Mouse (Mus musculus) c-Kit-positive CD71-positive TER-119-negative erythroid progenitor cells, embryonic 14.5 days (primary cell): ENCODE data around the gene Cox10.

Source experiments
- DNase-seq: peaks from one replicate; pipeline ENCODE4 v3.0.0-alpha.2; 2013; ENCODE audit warnings: low read depth

Cox10 gene

GRCm38 (mm10) chr11:63952743-63953191 is 126.5 kb downstream of the Cox10 start:
- no peak for DNase-seq

- DNase-seq: peak; percentile 66
Observed at GRCm38 (mm10) chr11:63951831-63952631, 127.2 kb downstream of the Cox10 start.

GRCm38 (mm10) chr11:63948371-63948770 is 130.9 kb downstream of the Cox10 start:
- DNase-seq: no peak

GRCm38 (mm10) chr11:63947024-63947423 is 132.2 kb downstream of the Cox10 start:
- no peak for DNase-seq

GRCm38 (mm10) chr11:63943947-63944346 is 135.3 kb downstream of the Cox10 start:
- no peak for DNase-seq

GRCm38 (mm10) chr11:63943268-63943890 is 135.9 kb downstream of the Cox10 start:
- DNase-seq: no peak

GRCm38 (mm10) chr11:63942177-63942576 is 137.1 kb downstream of the Cox10 start:
- DNase-seq: no peak

GRCm38 (mm10) chr11:63936641-63937040 is 142.6 kb downstream of the Cox10 start:
- no peak for DNase-seq

- DNase-seq: no peak
Observed at GRCm38 (mm10) chr11:63926901-63927300, 152.4 kb downstream of the Cox10 start.

- no peak for DNase-seq
Observed at GRCm38 (mm10) chr11:63925161-63925582, 154.1 kb downstream of the Cox10 start.

GRCm38 (mm10) chr11:63924286-63924930 is 154.9 kb downstream of the Cox10 start:
- DNase-seq: no peak

GRCm38 (mm10) chr11:63923386-63923785 is 155.9 kb downstream of the Cox10 start:
- DNase-seq: no peak

GRCm38 (mm10) chr11:63922091-63922621 is 157.1 kb downstream of the Cox10 start, which contains the start of gene Hs3st3b1:
Hs3st3b1 (minus strand) TSS chr11:63922290.
- DNase-seq: peak; percentile 74

GRCm38 (mm10) chr11:63921044-63921951 is 158.0 kb downstream of the Cox10 start:
- DNase-seq: no peak

GRCm38 (mm10) chr11:63920531-63920930 is 158.7 kb downstream of the Cox10 start:
- DNase-seq: no peak

GRCm38 (mm10) chr11:63919211-63920098 is 159.8 kb downstream of the Cox10 start:
- DNase-seq: no peak

GRCm38 (mm10) chr11:63918321-63919105 is 160.8 kb downstream of the Cox10 start:
- no peak for DNase-seq

GRCm38 (mm10) chr11:63917561-63917960 is 161.7 kb downstream of the Cox10 start:
- no peak for DNase-seq

- no peak for DNase-seq
Observed at GRCm38 (mm10) chr11:63914388-63914787, 164.9 kb downstream of the Cox10 start.

- no peak for DNase-seq
Observed at GRCm38 (mm10) chr11:63913936-63914335, 165.3 kb downstream of the Cox10 start.
